Mouse (Mus musculus) hindbrain, embryonic 13.5 days (tissue): ENCODE results near the gene Zfp207. TPM values are rescaled to one million over a fixed set of nuclear protein-coding genes. Genes with fewer than 3 reads are reported as not detected.
"Not testable (repeated sequence)": the region's sequence is repeated elsewhere in the genome, so short reads cannot be mapped to it uniquely, and the experiment has no call there.

Experiments
- ATAC-seq: fragments of 200-750 bp; cut with Nextera tagmentation; 2 replicates; pipeline ENCODE4 v1.8.0; 2017; ENCODE audit warnings: moderate TSS enrichment; ENCODE audit not compliant: low FRiP score
- H3K27ac ChIP-seq: fragments of 300-500 bp; sonication (generic); 2 replicates; pipeline ENCODE4 v1.5.1; 2015; ENCODE audit warnings: inconsistent platforms, mild to moderate bottlenecking, moderate library complexity
- H3K27me3 ChIP-seq: fragments of 300-500 bp; sonication (generic); 2 replicates; pipeline ENCODE4 v1.6.1; 2015; ENCODE audit warnings: mild to moderate bottlenecking, inconsistent platforms
- H3K36me3 ChIP-seq: fragments of 300-500 bp; sonication (generic); 2 replicates; pipeline ENCODE4 v1.6.1; 2015; ENCODE audit warnings: mild to moderate bottlenecking, inconsistent platforms
- H3K4me1 ChIP-seq: fragments of 300-500 bp; sonication (generic); replicated peaks from 2 replicates; pipeline ENCODE4 v1.6.1; 2015; ENCODE audit warnings: inconsistent platforms
- H3K4me2 ChIP-seq: fragments of 300-500 bp; sonication (generic); 2 replicates; pipeline ENCODE4 v1.6.1; 2015; ENCODE audit warnings: inconsistent platforms, mild to moderate bottlenecking, moderate library complexity
- H3K4me3 ChIP-seq: fragments of 300-500 bp; sonication (generic); 2 replicates; pipeline ENCODE4 v1.5.1; 2015; ENCODE audit warnings: mild to moderate bottlenecking, inconsistent platforms
- H3K9ac ChIP-seq: fragments of 300-500 bp; sonication (generic); 2 replicates; pipeline ENCODE4 v1.6.1; 2015; ENCODE audit warnings: mild to moderate bottlenecking, inconsistent platforms
- H3K9me3 ChIP-seq: fragments of 300-500 bp; sonication (generic); 2 replicates; pipeline ENCODE4 v1.6.1; 2016; ENCODE audit warnings: inconsistent platforms
- WGBS: fragments of 180-500 bp; shearing (Covaris S2); methylation state at CpG from one replicate; pipeline ENCODE4 v1.1.7; 2015; 5-methylcytosine and 5-hydroxymethylcytosine counted together
- polyA plus RNA-seq: library from polyadenylated mRNA; unstranded; fragments of >200 nt; fragmentation: Nextera tagmentation; extraction: Ambion mirVana; gene quantifications from 2 replicates; pipeline ENCODE4 v1.2.1, GENCODE M21; 2015

The Zfp207 gene
- polyA plus RNA-seq, 1 experiment from 2014 or later = 214 TPM

DNA sequence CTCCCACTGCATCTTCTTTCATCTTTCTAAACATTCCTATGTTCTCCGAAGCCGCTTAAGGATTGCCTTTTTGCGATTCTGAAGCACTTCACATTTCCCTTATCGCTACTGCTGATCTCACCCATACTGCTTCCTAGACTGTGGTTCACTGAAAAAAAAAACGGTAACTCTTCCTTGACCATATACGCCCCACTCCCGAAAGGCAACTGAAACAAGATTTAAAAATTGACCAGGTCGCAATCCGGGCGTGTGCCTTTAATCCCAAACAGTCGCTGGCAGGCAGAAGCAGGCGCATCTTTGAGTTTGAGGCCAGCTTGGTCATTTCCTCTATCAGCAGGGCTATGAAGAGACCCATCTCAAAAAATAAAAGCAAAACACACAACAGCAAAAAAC, 457 bp upstream of the Zfp207 start:
- Histone ChIP-seq H3K9ac (peak overlapping the region; percentile 96), H3K36me3 (peaks cover 4% of the 10 kb centered on the region), H3K27me3 (no peaks in the 10 kb centered on the region), H3K9me3 (no peaks in the 10 kb centered on the region), H3K4me3 (peak overlapping the region; percentile 94), H3K27ac (peak overlapping the region; percentile 94), H3K4me2 (peak overlapping the region; percentile 62), H3K4me1 (peaks cover 39% of the 10 kb centered on the region)
- ATAC-seq = peak; percentile 36; the same call in 1 of the 2 replicates
- WGBS = 8% methylated on average over 12 of the region's 12 CpGs

DNA sequence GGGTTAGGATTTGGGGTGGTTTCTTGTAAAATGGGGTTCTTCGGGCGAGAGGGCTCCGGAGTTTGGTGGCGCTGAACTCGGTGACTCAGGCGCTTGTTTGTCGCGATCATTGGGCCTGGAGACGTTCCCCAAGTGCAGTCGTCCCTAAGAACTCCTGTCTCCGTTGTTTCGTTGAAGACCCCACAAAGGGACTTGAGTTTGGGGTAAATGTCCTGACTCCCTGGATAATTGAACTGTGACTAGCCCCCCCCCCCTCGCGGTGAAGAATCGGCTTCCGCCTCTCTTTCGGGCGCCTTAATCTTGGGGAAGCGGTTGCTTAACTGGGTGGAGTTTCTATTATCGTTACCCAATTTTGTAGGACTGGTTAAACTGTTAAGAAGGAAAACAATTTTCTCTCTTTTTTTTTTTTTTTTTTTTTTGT, 557 bp downstream of the Zfp207 start:
- no peak for ATAC-seq

DNA sequence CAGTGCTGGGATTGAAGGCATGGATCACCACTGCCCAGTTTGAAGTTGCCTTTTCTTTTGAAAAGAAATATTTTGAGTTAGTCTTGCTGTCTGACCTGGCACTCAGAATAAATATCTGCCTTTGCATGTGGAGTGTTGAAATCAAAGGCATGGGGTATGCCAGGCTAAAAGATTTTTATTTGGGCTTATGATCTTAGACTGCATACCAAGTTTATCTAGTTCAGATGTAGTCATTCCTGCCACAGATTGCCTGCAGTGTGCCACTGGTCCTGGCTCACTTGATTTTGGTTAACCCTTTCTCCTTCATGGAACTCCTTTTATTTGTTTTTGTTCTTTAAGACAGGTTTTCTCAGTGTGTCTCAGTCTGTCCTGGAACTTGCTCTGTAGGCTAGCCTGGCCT, 1.4 kb downstream of the Zfp207 start:
- peaks cover 19% of the 10 kb centered on the region for H3K36me3 ChIP-seq
- no peak for ATAC-seq

More for the DNA sequence above, 557 bp downstream of the Zfp207 start:
- peak overlapping the region; percentile 94 for H3K4me3 ChIP-seq
- peak overlapping the region; percentile 96 for H3K9ac ChIP-seq
- H3K36me3 ChIP-seq = peaks cover 13% of the 10 kb centered on the region
- no peaks in the 10 kb centered on the region for H3K27me3 ChIP-seq
- H3K9me3 ChIP-seq = no peaks in the 10 kb centered on the region
- under 1% methylated on average over 20 of the region's 20 CpGs for WGBS
- peak overlapping the region; percentile 25; the same call in 1 of the 2 replicates for H3K4me2 ChIP-seq
- peak overlapping the region; percentile 94 for H3K27ac ChIP-seq
- peaks cover 41% of the 10 kb centered on the region for H3K4me1 ChIP-seq

DNA sequence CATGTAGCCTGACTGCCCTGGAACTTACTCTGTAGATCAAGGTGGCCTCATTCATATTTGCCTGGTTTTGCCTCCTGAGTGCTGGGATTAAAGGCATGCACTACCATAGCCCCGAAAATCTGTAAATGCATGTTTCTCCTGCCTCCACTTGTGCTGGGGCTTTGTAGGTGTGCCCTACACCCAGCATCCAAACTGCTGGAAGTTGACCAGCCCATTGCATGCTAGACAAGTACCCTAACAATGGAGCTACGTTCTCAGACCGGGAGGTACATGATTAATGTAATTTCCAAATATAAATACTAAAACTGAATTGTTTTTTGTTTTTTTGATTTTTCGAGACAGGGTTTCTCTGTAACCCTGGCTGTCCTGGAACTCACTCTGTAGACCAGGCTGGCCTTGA, 2.0 kb downstream of the Zfp207 start:
- H3K9me3 ChIP-seq = no peaks in the 10 kb centered on the region
- H3K4me1 ChIP-seq = peaks cover 41% of the 10 kb centered on the region
- H3K27me3 ChIP-seq = no peaks in the 10 kb centered on the region
- H3K9ac ChIP-seq = peak overlapping the region; percentile 80
- WGBS = 53% methylated on average over 4 of the region's 4 CpGs
- ATAC-seq = no peak
- H3K4me3 ChIP-seq = peak overlapping the region; percentile 94
- H3K27ac ChIP-seq = no peak overlapping the region
- H3K4me2 ChIP-seq = peak overlapping the region; percentile 98
- H3K36me3 ChIP-seq = peaks cover 22% of the 10 kb centered on the region

More for the DNA sequence above, 1.4 kb downstream of the Zfp207 start:
- Histone ChIP-seq H3K27ac (no peak overlapping the region), H3K4me2 (peak overlapping the region; percentile 98), H3K9me3 (no peaks in the 10 kb centered on the region), H3K4me1 (peaks cover 41% of the 10 kb centered on the region), H3K9ac (peak overlapping the region; percentile 80), H3K4me3 (peak overlapping the region; percentile 94), H3K27me3 (no peaks in the 10 kb centered on the region)

DNA sequence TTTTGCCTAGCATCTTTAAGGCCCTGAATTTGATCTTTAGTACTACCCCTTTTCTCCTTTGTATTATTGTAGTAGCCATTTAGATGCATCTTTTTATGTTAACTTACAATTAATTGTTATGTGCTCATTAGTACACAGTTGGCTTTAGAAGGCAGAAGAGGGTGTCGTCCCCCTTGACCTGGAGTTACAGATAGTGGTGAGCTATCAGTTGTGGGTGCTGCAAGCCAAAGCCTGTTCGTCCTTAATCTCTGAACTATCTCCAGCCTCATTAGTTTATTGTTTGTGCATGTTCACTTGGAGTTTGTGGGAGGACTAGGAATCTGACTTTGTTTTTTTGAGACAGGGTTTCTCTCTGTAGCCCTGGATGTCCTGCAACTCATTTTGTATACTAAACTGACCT, 3.7 kb downstream of the Zfp207 start:
- no peak for ATAC-seq
- no peaks in the 10 kb centered on the region for H3K9me3 ChIP-seq
- H3K4me2 ChIP-seq = peak overlapping the region; percentile 98
- peak overlapping the region; percentile 94 for H3K4me3 ChIP-seq
- no peaks in the 10 kb centered on the region for H3K27me3 ChIP-seq
- H3K4me1 ChIP-seq = peaks cover 41% of the 10 kb centered on the region
- no peak overlapping the region for H3K9ac ChIP-seq
- WGBS = 75% methylated on average over 2 of the region's 2 CpGs
- H3K36me3 ChIP-seq = peaks cover 30% of the 10 kb centered on the region
- no peak overlapping the region for H3K27ac ChIP-seq

DNA sequence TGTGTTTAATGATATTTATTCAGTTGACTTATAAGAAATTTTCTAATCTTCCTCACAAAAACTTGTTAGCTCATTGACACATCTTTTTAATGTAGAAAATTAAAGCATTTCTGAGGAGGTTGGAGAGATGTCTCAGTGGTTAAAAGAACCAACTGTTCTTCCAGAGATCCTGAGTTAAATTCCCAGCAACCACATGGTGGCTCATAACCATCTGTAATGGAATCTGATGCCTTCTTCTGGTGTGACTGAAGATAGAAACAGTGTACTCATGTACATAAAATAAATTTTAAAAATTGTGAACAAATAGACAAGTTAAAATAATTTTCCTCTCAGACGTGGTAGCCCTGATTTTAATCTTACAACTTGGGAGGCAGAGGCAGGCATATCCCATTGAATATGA, 6.8 kb downstream of the Zfp207 start:
- no peaks in the 10 kb centered on the region for H3K27me3 ChIP-seq
- no peak for ATAC-seq
- no peak overlapping the region for H3K4me2 ChIP-seq
- H3K36me3 ChIP-seq = peaks cover 49% of the 10 kb centered on the region
- no peak overlapping the region for H3K27ac ChIP-seq
- H3K9ac ChIP-seq = no peak overlapping the region
- peaks cover 27% of the 10 kb centered on the region for H3K4me1 ChIP-seq
- H3K4me3 ChIP-seq = no peak overlapping the region
- no peaks in the 10 kb centered on the region for H3K9me3 ChIP-seq
- 87% methylated on average over 1 of the region's 1 CpGs for WGBS

DNA sequence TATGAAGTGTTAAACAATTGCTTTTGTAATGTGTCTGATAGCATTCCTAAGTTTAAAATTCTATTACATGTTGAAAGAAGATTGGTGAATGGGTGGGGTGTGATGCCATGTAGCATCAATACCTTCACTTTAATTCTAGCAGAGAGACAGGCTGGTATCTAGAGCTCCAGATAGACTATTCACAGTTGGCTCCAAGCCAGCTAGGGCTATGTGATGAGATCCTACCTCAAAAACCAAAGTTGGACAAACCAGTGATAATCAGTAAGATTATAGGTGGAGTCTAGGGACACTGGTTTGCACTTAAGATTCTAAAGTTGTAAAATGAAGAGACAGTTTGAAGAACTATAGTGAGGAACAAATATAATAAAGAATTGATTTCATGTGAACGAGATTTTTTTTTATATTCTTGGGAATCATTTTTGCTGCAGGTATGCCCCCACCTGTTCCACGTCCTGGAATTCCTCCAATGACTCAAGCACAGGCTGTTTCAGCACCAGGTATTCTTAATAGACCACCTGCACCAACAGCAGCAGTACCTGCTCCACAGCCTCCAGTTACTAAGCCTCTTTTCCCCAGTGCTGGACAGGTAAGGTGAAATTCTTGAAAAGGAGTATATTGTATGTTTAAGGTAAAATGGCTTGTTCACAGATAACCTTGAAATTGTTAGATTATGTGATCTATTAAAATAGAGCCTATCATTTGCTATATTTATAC, 8.5 kb downstream of the Zfp207 start:
- Histone ChIP-seq H3K4me1 (peaks cover 10% of the 10 kb centered on the region), H3K4me3 (no peak overlapping the region), H3K27me3 (no peaks in the 10 kb centered on the region), H3K36me3 (peaks cover 65% of the 10 kb centered on the region), H3K9me3 (no peaks in the 10 kb centered on the region), H3K27ac (no peak overlapping the region), H3K4me2 (no peak overlapping the region), H3K9ac (no peak overlapping the region)
- ATAC-seq = no peak
- 95% methylated on average over 2 of the region's 2 CpGs for WGBS

DNA sequence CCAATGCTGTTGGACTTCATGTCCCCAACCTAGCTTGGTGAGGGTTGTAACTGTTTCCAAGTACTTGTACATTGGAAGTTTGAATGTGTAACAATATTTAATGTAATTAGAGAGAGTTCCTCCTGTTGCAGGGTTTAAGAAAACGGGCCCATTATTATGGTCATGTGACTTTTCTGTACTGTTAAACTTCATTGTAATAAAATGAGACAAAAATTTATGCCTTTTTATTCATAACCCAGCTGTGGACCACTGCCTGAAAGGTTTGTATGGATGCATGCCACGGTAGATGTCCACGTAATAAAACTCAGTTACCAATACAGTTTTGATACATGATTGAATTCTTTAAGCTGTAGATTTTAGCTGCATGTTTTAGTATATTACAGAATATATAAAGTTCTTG, 12.9 kb downstream of the Zfp207 start:
- no peak overlapping the region for H3K27ac ChIP-seq
- no peak overlapping the region for H3K4me3 ChIP-seq
- no peak overlapping the region for H3K4me2 ChIP-seq
- no peaks in the 10 kb centered on the region for H3K9me3 ChIP-seq
- H3K4me1 ChIP-seq = no peaks in the 10 kb centered on the region
- peaks cover 69% of the 10 kb centered on the region for H3K36me3 ChIP-seq
- ATAC-seq = no peak
- WGBS = 96% methylated on average over 3 of the region's 3 CpGs
- no peaks in the 10 kb centered on the region for H3K27me3 ChIP-seq
- no peak overlapping the region for H3K9ac ChIP-seq

DNA sequence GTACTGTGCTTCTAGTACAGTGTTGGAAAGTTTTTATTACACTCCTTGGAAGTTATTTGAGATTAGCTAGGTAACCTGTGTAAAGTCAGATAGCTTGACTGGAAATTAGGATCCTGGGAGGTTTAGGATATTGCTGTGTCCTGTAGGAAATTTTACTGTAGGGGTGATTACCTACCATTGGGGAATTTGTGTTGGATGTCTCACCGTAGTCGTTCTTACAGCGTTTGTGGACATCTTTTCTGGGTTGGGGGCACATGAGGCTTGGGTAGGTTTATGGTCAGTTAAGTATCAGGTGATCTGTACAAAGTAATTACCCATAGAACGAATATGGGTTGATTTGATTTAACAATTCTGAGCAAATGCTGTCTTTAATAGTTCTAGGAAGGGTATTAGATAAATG, 13.5 kb downstream of the Zfp207 start:
- ATAC-seq = no peak
- no peak overlapping the region for H3K4me3 ChIP-seq
- H3K4me2 ChIP-seq = no peak overlapping the region
- H3K27ac ChIP-seq = no peak overlapping the region
- no peaks in the 10 kb centered on the region for H3K9me3 ChIP-seq
- WGBS = 93% methylated on average over 4 of the region's 4 CpGs
- peaks cover 67% of the 10 kb centered on the region for H3K36me3 ChIP-seq
- H3K27me3 ChIP-seq = no peaks in the 10 kb centered on the region
- no peaks in the 10 kb centered on the region for H3K4me1 ChIP-seq
- no peak overlapping the region for H3K9ac ChIP-seq

DNA sequence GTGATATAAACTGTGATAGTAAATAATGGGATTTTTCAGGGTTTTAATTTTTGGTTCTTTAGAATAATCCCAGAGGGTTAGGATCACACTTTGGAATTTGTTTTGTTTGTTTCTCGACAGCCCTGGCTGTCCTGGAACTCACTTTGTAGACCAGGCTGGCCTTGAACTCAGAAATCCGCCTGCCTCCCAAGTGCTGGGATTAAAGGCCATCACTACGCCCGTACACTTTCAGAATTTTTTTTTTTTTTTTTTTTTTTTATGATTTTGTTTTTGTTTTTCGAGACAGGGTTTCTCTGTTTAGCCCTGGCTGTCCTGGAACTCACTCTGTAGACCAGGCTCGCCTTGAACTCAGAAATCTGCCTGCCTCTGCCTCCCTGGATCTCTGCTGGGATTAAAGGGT, 24.8 kb downstream of the Zfp207 start:
- peaks cover 61% of the 10 kb centered on the region for H3K36me3 ChIP-seq
- not testable (repeated sequence) for H3K4me2 ChIP-seq, H3K9ac ChIP-seq, ATAC-seq, H3K9me3 ChIP-seq, H3K27ac ChIP-seq, H3K27me3 ChIP-seq, H3K4me1 ChIP-seq, H3K4me3 ChIP-seq
- 97% methylated on average over 6 of the region's 6 CpGs for WGBS

DNA sequence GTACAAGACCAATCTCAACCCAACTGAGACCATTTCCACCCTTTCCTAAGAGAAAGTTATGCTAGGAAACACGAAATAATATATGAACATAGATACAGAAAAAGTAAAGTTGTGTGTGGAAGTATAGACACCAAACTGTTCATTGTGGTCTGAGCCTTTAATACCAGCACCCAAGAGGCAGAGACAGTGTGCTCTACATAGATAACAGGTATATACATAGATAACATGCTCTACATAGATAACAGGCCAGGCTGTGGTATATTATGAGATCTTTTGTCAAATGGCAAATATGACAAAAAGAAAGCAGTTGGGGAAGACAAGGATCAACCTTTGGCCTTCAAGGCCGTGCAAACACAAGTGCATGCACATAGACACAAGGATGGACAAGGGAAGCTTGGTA, 27.3 kb downstream of the Zfp207 start:
- H3K4me1 ChIP-seq = no peaks in the 10 kb centered on the region
- no peak overlapping the region for H3K27ac ChIP-seq
- no peak overlapping the region for H3K9ac ChIP-seq
- H3K9me3 ChIP-seq = no peaks in the 10 kb centered on the region
- no peak overlapping the region for H3K4me3 ChIP-seq
- H3K4me2 ChIP-seq = no peak overlapping the region
- ATAC-seq = no peak
- H3K36me3 ChIP-seq = peaks cover 66% of the 10 kb centered on the region
- WGBS = 95% methylated on average over 2 of the region's 2 CpGs
- H3K27me3 ChIP-seq = no peaks in the 10 kb centered on the region

DNA sequence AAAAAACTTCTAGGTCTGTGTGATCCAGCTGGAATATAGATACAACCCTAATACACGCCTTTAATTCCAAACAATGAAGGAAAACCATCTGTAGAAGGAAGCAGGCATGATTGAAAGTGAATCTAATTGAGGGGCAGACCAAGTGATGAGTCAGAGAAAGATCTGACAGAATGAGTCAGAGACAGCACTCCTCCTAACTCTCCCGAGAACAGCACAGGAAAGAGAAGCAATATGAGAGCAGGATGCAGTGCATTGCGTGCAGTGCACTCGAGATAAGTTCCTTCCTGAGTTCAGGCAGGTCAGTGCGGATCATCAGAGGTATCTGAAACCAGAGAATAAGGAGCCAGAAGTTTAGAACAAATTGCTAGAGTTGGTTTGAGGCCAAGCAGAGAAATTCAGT, 34.0 kb downstream of the Zfp207 start:
- Histone ChIP-seq H3K4me1 (no peaks in the 10 kb centered on the region), H3K27ac (no peak overlapping the region), H3K36me3 (peaks cover 37% of the 10 kb centered on the region), H3K9me3 (no peaks in the 10 kb centered on the region), H3K4me2 (no peak overlapping the region), H3K27me3 (no peaks in the 10 kb centered on the region), H3K4me3 (no peak overlapping the region), H3K9ac (no peak overlapping the region)
- no peak for ATAC-seq
- WGBS = 85% methylated on average over 5 of the region's 5 CpGs

DNA sequence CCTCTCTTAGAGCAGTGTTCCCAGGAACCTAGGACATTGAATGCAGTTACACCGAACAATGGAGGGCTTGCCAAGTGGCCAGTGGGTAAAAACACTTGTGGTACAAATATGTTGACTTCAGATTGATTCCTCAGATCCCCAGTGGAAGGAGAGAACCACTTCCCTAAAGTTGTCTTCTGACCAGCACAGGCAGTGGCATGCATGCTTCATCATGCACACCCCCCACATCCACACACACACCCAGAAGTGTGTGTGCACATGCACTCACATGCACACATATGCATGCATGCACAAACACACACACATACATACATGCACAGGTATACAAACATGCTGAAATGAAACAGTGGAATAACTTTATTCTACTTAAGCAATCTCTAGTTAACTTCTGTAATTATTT, 36.7 kb downstream of the Zfp207 start:
- no peaks in the 10 kb centered on the region for H3K9me3 ChIP-seq
- no peak overlapping the region for H3K4me3 ChIP-seq
- peaks cover 22% of the 10 kb centered on the region for H3K36me3 ChIP-seq
- no peaks in the 10 kb centered on the region for H3K4me1 ChIP-seq
- no peaks in the 10 kb centered on the region for H3K27me3 ChIP-seq
- WGBS = 86% methylated on average over 1 of the region's 1 CpGs
- H3K27ac ChIP-seq = no peak overlapping the region
- no peak for ATAC-seq
- no peak overlapping the region for H3K4me2 ChIP-seq
- H3K9ac ChIP-seq = no peak overlapping the region
